Mouse (Mus musculus) myocyte (in vitro differentiated cells): ENCODE results near the gene Hps3. TPM values are rescaled to one million over a fixed set of nuclear protein-coding genes. Genes with fewer than 3 reads are reported as not detected.
"Not testable (repeated sequence)": the region's sequence is repeated elsewhere in the genome, so short reads cannot be mapped to it uniquely, and the experiment has no call there.

Source experiments
- H3K27me3 ChIP-seq: one replicate; pipeline ENCODE4 v1.6.1; 2011; ENCODE audit not compliant: control insufficient read depth, insufficient read depth, insufficient read length
- H3K36me3 ChIP-seq: one replicate; pipeline ENCODE4 v1.6.1; 2011; ENCODE audit not compliant: control insufficient read depth, insufficient read depth
- H3K4me2 ChIP-seq: one replicate; pipeline ENCODE4 v1.6.1; 2011; ENCODE audit warnings: low read depth, control low read depth
- H3K4me3 ChIP-seq: one replicate; pipeline ENCODE4 v1.5.1; 2011; ENCODE audit warnings: mild to moderate bottlenecking, control low read depth, moderate library complexity
- H3K79me2 ChIP-seq: one replicate; pipeline ENCODE4 v1.6.1; 2011; ENCODE audit not compliant: control insufficient read depth, insufficient read depth
- H3ac ChIP-seq: one replicate; pipeline ENCODE4 v1.6.1; 2011; ENCODE audit not compliant: control insufficient read depth, insufficient read length
- CEBPB ChIP-seq: IDR thresholded peaks from 2 replicates; pipeline ENCODE4 v1.6.1; 2011; ENCODE audit warnings: mild to moderate bottlenecking, moderate library complexity; ENCODE audit not compliant: poor library complexity, insufficient read depth, severe bottlenecking
- E2F4 ChIP-seq: IDR thresholded peaks from one replicate; pipeline ENCODE4 v1.6.1; 2011; ENCODE audit warnings: mild to moderate bottlenecking, control low read depth, moderate library complexity; ENCODE audit not compliant: insufficient read depth
- MAX ChIP-seq: IDR thresholded peaks from one replicate; pipeline ENCODE4 v1.6.1; 2011; ENCODE audit warnings: low read depth, mild to moderate bottlenecking, control low read depth
- MYOD1 ChIP-seq, 3 experiments: IDR thresholded peaks; one replicate each; pipeline ENCODE4 v1.6.1; 2011; ENCODE audit warnings: control low read depth in 2 of 3, low read depth in 2 of 3, mild to moderate bottlenecking in 2 of 3, moderate library complexity in 1 of 3; ENCODE audit not compliant: insufficient read length in 2 of 3, control insufficient read depth in 1 of 3
- MYOG ChIP-seq, 3 experiments: IDR thresholded peaks; one replicate each; pipeline ENCODE4 v1.6.1; 2011; ENCODE audit warnings: control low read depth in 2 of 3, low read depth in 2 of 3, mild to moderate bottlenecking in 2 of 3; ENCODE audit not compliant: insufficient read length in 2 of 3, control insufficient read depth in 1 of 3, insufficient read depth in 1 of 3
- POLR2A ChIP-seq: IDR thresholded peaks from one replicate; pipeline ENCODE4 v1.6.1; 2011; ENCODE audit warnings: low read depth, mild to moderate bottlenecking, control low read depth, moderate library complexity; ENCODE audit not compliant: insufficient read length
- POLR2AphosphoS2 ChIP-seq: IDR thresholded peaks from one replicate; pipeline ENCODE4 v1.6.1; 2011; ENCODE audit warnings: low read depth, control low read depth; ENCODE audit not compliant: insufficient read length
- REST ChIP-seq: IDR thresholded peaks from one replicate; pipeline ENCODE4 v1.6.1; 2011; ENCODE audit warnings: mild to moderate bottlenecking, control low read depth, moderate library complexity; ENCODE audit not compliant: insufficient read depth, insufficient read length
- SRF ChIP-seq: IDR thresholded peaks from one replicate; pipeline ENCODE4 v1.6.1; 2011; ENCODE audit warnings: low read depth; ENCODE audit not compliant: control insufficient read depth, insufficient read length
- TCF12 ChIP-seq: IDR thresholded peaks from one replicate; pipeline ENCODE4 v1.6.1; 2011; ENCODE audit warnings: mild to moderate bottlenecking, control low read depth; ENCODE audit not compliant: poor library complexity, insufficient read depth, severe bottlenecking
- TCF3 ChIP-seq: IDR thresholded peaks from one replicate; pipeline ENCODE4 v1.6.1; 2011; ENCODE audit warnings: low read depth, control low read depth; ENCODE audit not compliant: insufficient read length
- USF1 ChIP-seq: IDR thresholded peaks from one replicate; pipeline ENCODE4 v1.6.1; 2011; ENCODE audit warnings: low read depth, mild to moderate bottlenecking, control low read depth, moderate library complexity
- polyA plus RNA-seq: library from polyadenylated mRNA; unstranded; fragments of >200 nt; fragmentation: generic; extraction: Trizol; gene quantifications from one replicate; pipeline ENCODE4 v1.2.1, GENCODE M21; 2012; ENCODE audit warnings: missing spikeins

Hps3 gene
- polyA plus RNA-seq, 1 experiment: 3.4 TPM

DNA sequence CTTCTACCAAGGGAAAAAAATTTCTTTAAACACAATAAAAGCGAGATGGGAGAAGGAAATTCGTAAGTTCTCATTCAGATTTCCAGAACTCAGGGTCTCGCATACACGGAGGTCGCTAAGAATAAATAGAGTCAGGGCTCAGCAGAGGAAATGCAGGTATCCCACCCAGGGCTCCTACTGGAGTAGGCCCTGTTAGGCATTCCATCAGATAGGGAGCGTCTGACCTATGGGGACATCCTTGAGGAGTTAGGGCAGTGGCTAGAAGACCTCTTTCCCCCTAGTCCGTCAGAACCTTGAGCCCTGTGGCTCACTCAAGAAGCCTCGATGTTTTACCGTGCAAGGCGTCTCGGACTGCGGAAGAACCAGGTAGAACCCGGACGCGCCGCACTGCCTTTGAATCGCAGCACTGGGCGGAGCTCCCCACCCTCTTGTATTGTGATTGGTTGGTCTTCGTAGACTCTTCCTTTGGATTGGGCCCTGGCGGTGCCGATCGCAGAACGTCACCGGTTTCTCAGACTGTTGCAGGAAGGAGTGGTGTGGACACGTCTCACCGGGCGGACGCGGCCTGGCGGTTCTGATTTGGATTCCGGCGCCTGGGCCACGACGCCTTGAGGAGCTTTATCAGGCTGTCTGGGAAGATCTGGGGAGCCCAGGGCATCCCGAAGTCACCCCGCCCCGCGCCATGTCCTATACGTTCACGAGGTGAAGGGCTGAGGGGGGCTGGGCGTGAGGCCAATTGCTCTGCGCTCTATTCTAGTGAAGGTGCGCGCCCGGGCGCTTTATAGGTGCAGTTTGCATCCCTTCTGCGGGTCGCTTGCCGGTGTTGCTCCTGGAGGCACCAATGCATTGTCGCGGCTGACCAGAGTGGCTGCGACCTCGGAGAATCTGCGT is 22.4 kb upstream of the Hps3 start, which contains the start of gene Hltf:
Gene Hltf, plus strand, starts transcription at position 506 of the 891 bp plus-strand sequence.
- H3ac ChIP-seq: no peak within 1 kb of the TSS
- no peaks in the 10 kb centered on the region for H3K36me3 ChIP-seq
- TF ChIP-seq USF1 (no peak), MYOG (IDR thresholded peaks at IDR 0.05; ENCODE audit: control insufficient read depth in 1 of 3, insufficient read depth in 1 of 3, insufficient read length in 2 of 3, low read depth in 2 of 3) (no peak), TCF12 (no peak), CEBPB (no peak), E2F4 (peak; percentile 86), MYOD1 (IDR thresholded peaks at IDR 0.05; ENCODE audit: control insufficient read depth in 1 of 3, insufficient read length in 2 of 3, low read depth in 2 of 3) (no peak), MAX (no peak), POLR2A (peak; percentile 67), POLR2AphosphoS2 (peak; percentile 29)
- H3K79me2 ChIP-seq: peaks cover 4% of the 10 kb centered on the region
- peak within 1 kb of the TSS; percentile 95 for H3K4me2 ChIP-seq
- H3K4me3 ChIP-seq: peak within 1 kb of the TSS; percentile 81
- H3K27me3 ChIP-seq: no peaks in the 10 kb centered on the region

DNA sequence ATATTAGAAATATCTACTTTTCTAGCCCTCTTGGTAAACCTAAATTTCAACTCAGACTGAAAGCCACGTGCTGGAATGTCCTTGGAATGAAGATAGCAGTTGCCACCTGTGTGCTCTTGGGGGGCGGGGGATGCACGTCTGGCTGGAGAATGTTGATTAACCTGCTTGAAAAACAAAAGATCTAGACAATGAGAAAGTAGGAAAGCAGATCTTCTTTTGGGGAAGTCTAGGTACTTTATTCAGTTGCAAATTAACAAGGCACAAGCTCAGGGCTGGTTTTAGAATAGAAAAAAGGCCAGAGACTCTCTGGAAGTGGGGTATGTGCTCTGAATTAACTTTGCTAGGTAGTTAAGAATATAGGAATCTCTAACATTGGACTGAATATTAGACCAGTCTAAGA is 9.6 kb upstream of the Hps3 start:
- H3K79me2 ChIP-seq, H3K27me3 ChIP-seq, H3K4me2 ChIP-seq, H3ac ChIP-seq, H3K4me3 ChIP-seq, H3K36me3 ChIP-seq: not testable (repeated sequence)

DNA sequence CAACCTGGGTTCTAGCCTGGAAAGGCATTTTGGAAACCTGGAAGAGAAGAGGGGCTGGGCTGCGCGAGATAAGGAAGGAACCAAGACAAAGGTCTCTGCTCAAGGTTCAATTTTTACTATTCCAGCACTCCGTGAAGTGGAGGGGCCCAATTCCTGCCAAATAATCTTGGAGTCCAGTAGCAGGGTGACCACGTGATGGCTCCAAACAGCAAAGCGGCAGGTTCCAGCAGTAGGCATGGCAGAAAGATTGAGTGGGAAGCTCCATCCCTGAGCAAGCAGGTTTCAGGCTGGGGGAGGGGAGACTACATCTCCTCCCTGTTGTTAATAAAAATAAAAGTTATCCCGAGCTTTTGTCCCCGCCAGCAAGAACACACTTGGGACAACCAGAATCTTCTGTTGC is 6.3 kb upstream of the Hps3 start:
- not testable (repeated sequence) for H3K4me2 ChIP-seq, H3K4me3 ChIP-seq, H3ac ChIP-seq, H3K27me3 ChIP-seq, H3K36me3 ChIP-seq, H3K79me2 ChIP-seq

DNA sequence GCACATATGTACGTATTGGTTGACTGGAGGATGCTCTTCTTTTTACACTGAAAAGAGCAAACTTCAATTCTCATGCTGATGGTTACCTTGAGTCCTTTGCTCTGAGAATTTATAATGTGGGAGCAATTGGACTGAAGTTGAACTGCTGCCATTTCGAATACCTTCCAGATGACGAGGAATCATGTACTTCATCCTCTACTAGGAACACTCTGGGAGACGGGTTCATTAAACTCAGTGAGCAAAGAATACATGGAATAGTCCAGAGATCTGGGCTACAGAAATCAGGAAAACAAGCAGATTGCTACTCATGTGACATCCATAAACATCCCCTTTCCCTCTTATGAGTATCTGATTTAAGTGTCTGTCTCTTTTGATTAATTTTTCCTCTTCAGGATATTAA is 954 bp upstream of the Hps3 start:
- TF ChIP-seq REST (no peak), TCF3 (no peak), MYOG (IDR thresholded peaks at IDR 0.05; ENCODE audit: control insufficient read depth in 1 of 3, insufficient read depth in 1 of 3, insufficient read length in 2 of 3, low read depth in 2 of 3) (no peak), TCF12 (no peak), CEBPB (no peak), MYOD1 (IDR thresholded peaks at IDR 0.05; ENCODE audit: control insufficient read depth in 1 of 3, insufficient read length in 2 of 3, low read depth in 2 of 3) (no peak), POLR2A (no peak), MAX (no peak), POLR2AphosphoS2 (no peak), E2F4 (no peak), SRF (no peak), USF1 (no peak)
- H3K79me2 ChIP-seq: peaks cover 4% of the 10 kb centered on the region
- H3ac ChIP-seq: no peak overlapping the region
- H3K27me3 ChIP-seq: no peaks in the 10 kb centered on the region
- H3K4me2 ChIP-seq: no peak overlapping the region
- H3K36me3 ChIP-seq: no peaks in the 10 kb centered on the region
- no peak overlapping the region for H3K4me3 ChIP-seq

DNA sequence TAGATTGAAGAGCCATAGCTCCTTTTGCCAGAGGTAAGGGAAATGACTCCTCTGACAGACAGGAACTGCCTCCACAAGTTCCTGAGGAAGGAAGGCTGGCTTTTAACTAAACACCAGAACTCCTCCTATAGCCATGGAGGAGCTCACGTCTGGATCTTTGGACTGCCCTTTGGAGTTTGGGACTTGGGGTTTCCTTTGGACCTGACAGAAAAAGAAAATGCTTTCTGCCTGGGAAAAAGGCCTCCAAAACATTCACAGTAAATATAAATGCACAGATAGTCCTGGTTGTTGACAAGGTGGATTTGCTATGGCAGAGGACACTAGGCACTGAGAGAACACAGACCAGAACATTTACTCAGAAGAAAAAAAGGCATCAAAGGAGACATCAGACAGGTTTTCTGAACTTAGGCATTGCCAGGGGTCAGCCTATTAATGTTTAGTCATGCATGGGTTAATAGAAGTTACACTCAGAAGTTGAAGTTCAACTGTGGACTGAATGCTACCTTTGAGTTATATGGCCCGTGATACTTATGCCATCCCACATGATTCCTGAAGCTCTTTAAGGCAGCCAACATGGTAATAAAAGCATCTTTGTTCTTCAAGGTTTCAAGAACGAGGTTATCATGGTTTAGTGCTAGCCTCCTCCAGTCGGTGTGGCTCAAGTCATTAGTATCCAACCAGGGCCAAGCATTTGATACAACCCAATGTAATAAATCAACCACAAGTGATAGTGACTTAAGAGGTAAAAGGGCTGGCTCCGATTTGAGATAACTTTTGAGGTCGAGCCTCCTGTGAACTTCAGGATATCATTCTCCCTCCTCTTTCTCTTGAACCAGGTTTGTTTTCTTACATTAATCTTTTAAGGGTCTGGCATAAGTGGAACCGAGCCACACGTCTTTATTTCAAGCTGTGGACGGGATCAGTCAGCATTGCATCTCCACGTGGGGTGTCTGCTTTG is 1.1 kb downstream of the Hps3 start:
- Histone ChIP-seq H3K79me2 (peaks cover 4% of the 10 kb centered on the region), H3K36me3 (no peaks in the 10 kb centered on the region), H3K4me3 (peak overlapping the region; percentile 40), H3ac (peak overlapping the region; percentile 41), H3K4me2 (peak overlapping the region; percentile 96), H3K27me3 (no peaks in the 10 kb centered on the region)
- TF ChIP-seq CEBPB (no peak), TCF12 (no peak), TCF3 (no peak), MYOD1 (IDR thresholded peaks at IDR 0.05; ENCODE audit: control insufficient read depth in 1 of 3, insufficient read length in 2 of 3, low read depth in 2 of 3) (no peak), E2F4 (no peak), POLR2A (no peak), SRF (no peak), USF1 (no peak), POLR2AphosphoS2 (no peak), MAX (no peak), MYOG (IDR thresholded peaks at IDR 0.05; ENCODE audit: control insufficient read depth in 1 of 3, insufficient read depth in 1 of 3, insufficient read length in 2 of 3, low read depth in 2 of 3) (no peak), REST (no peak)
